Mouse (Mus musculus) kidney, embryonic 16.5 days (tissue): ENCODE data around the gene Erich2. TPM values are rescaled to one million over a fixed set of nuclear protein-coding genes. Genes with fewer than 3 reads are reported as not detected.

ENCODE experiments used
- ATAC-seq: fragments of 200-750 bp; cut with Nextera tagmentation; 2 replicates; pipeline ENCODE4 v1.8.0; 2017; ENCODE audit warnings: moderate TSS enrichment; ENCODE audit not compliant: low FRiP score, low TSS enrichment
- H3K27ac ChIP-seq: fragments of 300-500 bp; sonication (generic); 2 replicates; pipeline ENCODE4 v1.5.1; 2014; ENCODE audit warnings: low read length
- H3K27me3 ChIP-seq: fragments of 300-500 bp; sonication (generic); 2 replicates; pipeline ENCODE4 v1.6.1; 2014; ENCODE audit warnings: low read length, control low read depth, mixed read lengths; ENCODE audit not compliant: insufficient read depth
- H3K36me3 ChIP-seq: fragments of 300-500 bp; sonication (generic); 2 replicates; pipeline ENCODE4 v1.6.1; 2014; ENCODE audit warnings: low read length, control low read depth, mixed read lengths; ENCODE audit not compliant: insufficient read depth
- H3K4me1 ChIP-seq: fragments of 300-500 bp; sonication (generic); 2 replicates; pipeline ENCODE4 v1.6.1; 2014; ENCODE audit warnings: low read length, control low read depth, mixed read lengths; ENCODE audit not compliant: insufficient read depth
- H3K4me2 ChIP-seq: fragments of 300-500 bp; sonication (generic); replicated peaks from 2 replicates; pipeline ENCODE4 v1.6.1; 2014; ENCODE audit warnings: low read depth, low read length
- H3K4me3 ChIP-seq: fragments of 300-500 bp; sonication (generic); 2 replicates; pipeline ENCODE4 v1.5.1; 2014; ENCODE audit warnings: mild to moderate bottlenecking, low read length
- H3K9ac ChIP-seq: fragments of 300-500 bp; sonication (generic); replicated peaks from 2 replicates; pipeline ENCODE4 v1.6.1; 2014; ENCODE audit warnings: low read length
- H3K9me3 ChIP-seq: fragments of 300-500 bp; sonication (generic); 2 replicates; pipeline ENCODE4 v1.6.1; 2016; ENCODE audit warnings: low read length, control low read depth
- WGBS: fragments of 180-500 bp; shearing (Covaris S2); extraction: QIAGEN DNeasy Blood & Tissue Kit; methylation state at CpG from one replicate; pipeline ENCODE4 v1.1.7; 2014; 5-methylcytosine and 5-hydroxymethylcytosine counted together
- polyA plus RNA-seq: library from polyadenylated mRNA; unstranded; fragments of >200 nt; fragmentation: Nextera tagmentation; extraction: Ambion mirVana; gene quantifications from 2 replicates; pipeline ENCODE4 v1.2.1, GENCODE M21; 2015

Erich2 gene
- polyA plus RNA-seq, 1 experiment from 2014 or later: 2.6 TPM

DNA sequence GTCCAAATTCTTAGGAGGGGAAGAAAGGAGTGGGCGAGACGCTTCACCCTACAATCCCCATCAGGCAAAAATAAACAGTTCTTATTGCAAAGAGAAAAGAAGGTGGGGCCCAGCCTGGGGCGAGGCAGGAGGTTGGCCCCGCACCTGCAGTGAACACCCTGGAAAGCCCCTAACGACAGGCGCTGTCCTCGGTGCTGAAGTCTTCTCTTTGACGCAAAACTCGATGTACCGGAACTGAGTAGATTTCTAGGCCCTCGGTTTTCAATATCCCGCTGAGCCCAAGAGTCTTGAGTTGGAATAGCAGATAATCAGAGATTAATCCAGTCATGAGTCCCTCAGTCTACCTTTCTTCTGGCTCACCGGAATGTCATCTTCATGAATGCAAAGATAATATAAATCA is 50.9 kb downstream of the Erich2 start:
- no peak for ATAC-seq
- Histone ChIP-seq H3K9ac (no peak overlapping the region), H3K4me1 (peaks cover 35% of the 10 kb centered on the region), H3K9me3 (no peaks in the 10 kb centered on the region), H3K4me3 (no peak overlapping the region), H3K27ac (no peak overlapping the region), H3K4me2 (no peak overlapping the region), H3K36me3 (no peaks in the 10 kb centered on the region), H3K27me3 (peaks cover 62% of the 10 kb centered on the region)
- 2% methylated on average over 13 of the region's 13 CpGs for WGBS

DNA sequence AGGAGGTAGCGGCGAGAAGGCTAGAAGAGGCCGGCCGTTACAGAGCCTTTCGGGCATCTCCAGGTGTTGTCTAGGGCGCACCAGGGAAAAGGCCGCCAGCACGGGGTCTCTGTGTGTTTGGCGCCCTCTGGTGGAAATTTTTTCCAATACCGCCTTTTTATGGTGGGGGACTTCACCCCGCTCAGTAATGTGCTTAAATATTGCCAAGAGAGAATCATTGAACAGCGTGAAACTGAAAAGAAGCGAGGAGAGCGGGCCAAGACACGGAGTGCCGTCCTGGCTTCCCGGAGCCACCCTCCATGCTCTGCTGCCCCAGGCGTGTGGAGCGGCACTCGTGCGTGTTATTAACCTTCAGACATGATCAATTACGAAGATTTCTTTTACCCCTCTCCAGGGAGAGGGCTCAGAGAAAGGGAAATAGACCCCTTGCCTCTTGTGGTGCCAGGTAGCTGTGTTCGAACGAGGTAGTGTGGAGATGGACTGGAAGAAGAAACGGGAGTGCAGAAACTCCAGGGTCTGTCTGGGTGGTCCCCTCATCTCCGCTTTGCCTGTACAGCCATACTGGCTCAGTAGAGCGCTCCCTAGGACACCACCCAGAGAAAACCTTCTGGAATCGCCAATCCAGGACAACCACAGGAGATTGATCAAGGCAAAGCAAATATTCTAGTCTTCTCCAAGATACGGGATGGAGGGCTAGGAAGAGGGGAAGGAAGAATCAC is 52.6 kb downstream of the Erich2 start:
- H3K4me3 ChIP-seq: peak overlapping the region; percentile 38
- H3K27ac ChIP-seq: no peak overlapping the region
- H3K27me3 ChIP-seq: peaks cover 79% of the 10 kb centered on the region
- no peaks in the 10 kb centered on the region for H3K36me3 ChIP-seq
- under 1% methylated on average over 29 of the region's 29 CpGs for WGBS
- H3K9ac ChIP-seq: no peak overlapping the region
- peak; percentile 13; the same call in 1 of the 2 replicates for ATAC-seq
- H3K4me1 ChIP-seq: peaks cover 45% of the 10 kb centered on the region
- H3K4me2 ChIP-seq: peak overlapping the region; percentile 53
- no peaks in the 10 kb centered on the region for H3K9me3 ChIP-seq

DNA sequence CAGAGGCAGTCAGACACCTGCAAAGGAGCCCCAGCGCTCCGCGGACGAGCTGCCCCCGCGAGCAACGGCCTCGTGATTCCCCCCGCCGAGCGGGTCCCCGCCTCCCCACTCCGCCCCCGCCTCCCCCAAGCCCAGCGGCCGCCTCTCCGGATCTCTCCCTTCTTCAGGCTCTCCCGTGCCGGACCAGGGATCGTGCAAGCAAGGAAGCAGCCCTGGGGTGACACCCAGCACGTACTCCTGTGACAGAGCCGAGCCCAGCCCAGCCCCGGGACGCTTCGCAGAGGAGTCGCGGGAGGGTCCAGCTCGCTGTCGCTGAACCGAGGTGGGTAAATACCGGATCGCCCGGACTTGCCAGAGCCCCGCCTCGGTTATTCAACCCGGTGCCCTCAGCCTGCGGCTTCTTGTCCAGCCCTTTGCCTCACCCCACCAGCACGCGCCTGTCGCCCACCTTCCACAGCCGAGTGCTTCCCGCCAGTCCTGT is 53.4 kb downstream of the Erich2 start:
- H3K4me1 ChIP-seq: peaks cover 52% of the 10 kb centered on the region
- H3K9ac ChIP-seq: no peak overlapping the region
- H3K4me2 ChIP-seq: peak overlapping the region; percentile 53
- no peaks in the 10 kb centered on the region for H3K9me3 ChIP-seq
- WGBS: 0% methylated on average over 39 of the region's 42 CpGs
- H3K27me3 ChIP-seq: peaks cover 84% of the 10 kb centered on the region
- peak; percentile 25; the same call in 1 of the 2 replicates for ATAC-seq
- H3K27ac ChIP-seq: no peak overlapping the region
- H3K36me3 ChIP-seq: no peaks in the 10 kb centered on the region
- peak overlapping the region; percentile 38 for H3K4me3 ChIP-seq

DNA sequence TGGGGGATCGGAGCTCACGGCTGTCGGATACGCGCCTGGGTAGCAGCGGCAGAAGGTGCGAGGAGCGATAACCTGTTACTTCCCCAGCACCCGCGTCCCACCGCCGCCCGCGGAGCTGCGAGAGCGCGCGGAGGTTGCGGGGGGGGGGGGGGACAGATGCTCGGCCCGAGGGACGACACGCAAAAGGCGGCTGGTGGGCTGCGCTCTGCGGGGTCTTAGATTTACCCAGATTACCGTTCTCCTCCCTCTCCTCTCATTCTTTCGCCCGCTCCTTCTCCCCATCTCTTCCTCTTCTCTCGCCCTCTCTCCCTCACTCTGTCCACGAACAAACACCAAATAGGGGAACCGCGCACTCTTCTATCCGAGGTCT is 54.0 kb downstream of the Erich2 start:
- H3K9me3 ChIP-seq: no peaks in the 10 kb centered on the region
- peak overlapping the region; percentile 38 for H3K4me3 ChIP-seq
- H3K36me3 ChIP-seq: no peaks in the 10 kb centered on the region
- H3K9ac ChIP-seq: no peak overlapping the region
- H3K27me3 ChIP-seq: peaks cover 85% of the 10 kb centered on the region
- H3K4me1 ChIP-seq: peaks cover 58% of the 10 kb centered on the region
- no peak overlapping the region for H3K27ac ChIP-seq
- H3K4me2 ChIP-seq: peak overlapping the region; percentile 53
- WGBS: 0% methylated on average over 23 of the region's 34 CpGs
- no peak for ATAC-seq

DNA sequence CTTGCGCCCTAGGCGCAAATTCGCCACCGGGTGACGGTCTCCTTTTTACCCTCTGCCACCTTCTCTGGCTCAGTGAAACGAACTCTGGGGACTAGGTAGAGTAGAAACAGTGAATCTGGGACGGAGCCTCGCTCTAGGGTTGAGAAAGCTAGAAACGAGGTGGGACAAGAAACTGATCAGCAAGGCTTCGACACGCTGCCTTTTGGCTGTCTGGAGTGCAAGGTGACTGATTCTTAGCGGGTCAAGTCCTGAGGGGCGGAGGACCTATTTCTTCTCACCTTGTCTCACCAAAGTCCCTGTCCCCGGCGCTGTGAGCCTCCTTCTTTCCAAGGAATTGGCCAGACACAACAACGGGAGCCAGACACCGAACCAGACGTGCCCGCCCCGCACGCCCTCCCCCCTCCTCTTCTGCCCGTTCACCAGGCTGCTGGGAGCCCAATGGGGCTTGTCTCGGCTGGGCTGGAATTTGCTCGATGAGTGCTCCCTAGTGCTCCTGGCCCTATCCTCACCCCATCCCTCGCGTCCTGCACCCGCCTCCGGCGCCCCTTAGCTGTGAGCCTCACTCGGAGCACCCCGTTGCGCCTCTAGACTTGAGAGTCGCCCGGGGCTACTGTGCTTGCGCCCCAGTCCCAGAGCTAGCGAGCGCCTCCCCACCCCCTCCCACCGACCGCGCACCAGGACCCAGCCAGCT is 54.5 kb downstream of the Erich2 start:
- WGBS: under 1% methylated on average over 39 of the region's 40 CpGs
- H3K27ac ChIP-seq: no peak overlapping the region
- peak overlapping the region; percentile 53 for H3K4me2 ChIP-seq
- H3K4me3 ChIP-seq: peak overlapping the region; percentile 38
- H3K9me3 ChIP-seq: no peaks in the 10 kb centered on the region
- peaks cover 90% of the 10 kb centered on the region for H3K27me3 ChIP-seq
- H3K9ac ChIP-seq: no peak overlapping the region
- ATAC-seq: no peak
- H3K36me3 ChIP-seq: no peaks in the 10 kb centered on the region
- peaks cover 63% of the 10 kb centered on the region for H3K4me1 ChIP-seq

DNA sequence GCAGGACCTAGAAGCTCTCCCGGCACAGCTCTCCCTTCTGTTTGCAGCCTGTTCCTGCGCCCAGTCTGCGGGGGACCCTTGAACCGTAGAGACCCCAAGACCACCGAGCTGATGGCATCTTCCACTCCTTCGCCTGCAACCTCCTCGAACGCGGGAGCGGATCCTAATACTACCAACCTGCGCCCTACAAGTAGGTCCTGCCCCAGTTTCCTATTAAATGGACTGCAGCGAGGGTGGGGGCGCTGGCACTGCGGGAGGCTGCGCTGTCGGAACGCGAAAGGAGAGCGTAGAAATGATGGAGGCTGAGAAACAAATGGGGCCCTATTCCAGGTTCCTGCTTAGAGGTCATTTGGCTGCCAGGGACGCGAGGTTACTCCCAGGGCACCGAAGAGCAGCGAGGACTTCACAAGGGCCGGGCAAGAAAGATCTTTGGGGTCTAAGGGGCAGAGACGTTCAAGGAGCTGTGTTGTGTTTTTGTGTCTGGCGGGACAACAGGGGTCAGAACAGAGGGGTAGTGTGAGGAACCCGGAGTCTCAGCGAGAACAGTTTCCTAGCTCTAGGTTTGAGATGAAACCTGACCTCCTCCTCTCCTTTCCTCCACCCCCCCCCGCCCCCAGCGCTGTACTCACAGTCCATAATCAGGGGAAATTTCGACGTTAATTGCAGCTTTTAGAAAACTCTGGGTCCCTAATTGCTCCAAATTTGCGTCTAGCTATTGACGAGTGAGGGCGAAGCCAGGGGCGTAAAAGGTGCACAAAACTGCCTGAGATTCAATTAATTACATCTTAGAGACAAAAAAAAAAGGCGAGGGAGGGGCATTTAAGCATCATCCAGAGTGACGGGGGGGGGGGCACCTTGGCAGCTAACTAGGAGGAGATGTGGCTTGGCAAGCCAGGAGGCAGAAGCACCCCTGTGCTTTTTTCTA is 55.4 kb downstream of the Erich2 start:
- Histone ChIP-seq H3K9ac (no peak overlapping the region), H3K4me3 (0 out of 2 replicates have a peak overlapping the region, but pooled peaks have one; percentile 38), H3K4me1 (peaks cover 71% of the 10 kb centered on the region), H3K4me2 (peak overlapping the region; percentile 53), H3K27ac (no peak overlapping the region), H3K27me3 (peaks cover 91% of the 10 kb centered on the region), H3K36me3 (no peaks in the 10 kb centered on the region), H3K9me3 (no peaks in the 10 kb centered on the region)
- ATAC-seq: no peak
- 2% methylated on average over 37 of the region's 38 CpGs for WGBS

DNA sequence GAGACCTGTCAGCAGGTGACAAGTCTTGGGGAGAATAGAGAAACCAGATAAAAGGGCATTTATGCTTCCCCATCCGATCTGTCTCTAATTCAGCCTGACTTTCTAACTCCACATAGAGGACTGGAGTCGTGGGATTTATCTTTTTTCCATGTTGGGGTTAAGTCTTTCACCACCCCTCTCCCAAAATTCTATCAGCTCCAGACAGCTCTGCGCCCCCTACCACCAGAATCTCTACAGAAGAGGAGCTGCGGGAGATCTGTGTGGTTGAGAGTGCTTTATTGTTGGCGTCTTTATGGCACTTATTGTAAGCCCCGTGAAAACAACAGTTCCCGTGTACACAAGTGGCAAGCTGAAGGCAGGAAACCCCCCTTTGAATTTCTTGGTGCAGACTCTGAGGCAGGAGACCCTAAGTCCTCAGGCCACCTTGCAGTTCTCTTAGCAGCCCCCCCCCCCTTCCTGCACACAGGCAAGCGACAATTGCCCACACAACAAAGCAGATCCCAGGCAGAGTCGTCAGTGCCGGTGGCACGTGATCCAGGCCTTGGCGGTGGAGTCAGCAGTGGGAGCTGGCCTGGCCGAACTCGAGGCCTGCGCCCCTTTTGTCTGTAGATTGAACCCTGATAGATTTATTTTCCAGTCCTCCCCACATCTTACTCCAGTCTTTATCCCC is 56.2 kb downstream of the Erich2 start:
- Histone ChIP-seq H3K9me3 (no peaks in the 10 kb centered on the region), H3K27me3 (peaks cover 91% of the 10 kb centered on the region), H3K9ac (no peak overlapping the region), H3K4me1 (peaks cover 71% of the 10 kb centered on the region), H3K27ac (no peak overlapping the region), H3K4me2 (no peak overlapping the region), H3K36me3 (no peaks in the 10 kb centered on the region), H3K4me3 (no peak overlapping the region)
- no peak for ATAC-seq
- 6% methylated on average over 15 of the region's 15 CpGs for WGBS

DNA sequence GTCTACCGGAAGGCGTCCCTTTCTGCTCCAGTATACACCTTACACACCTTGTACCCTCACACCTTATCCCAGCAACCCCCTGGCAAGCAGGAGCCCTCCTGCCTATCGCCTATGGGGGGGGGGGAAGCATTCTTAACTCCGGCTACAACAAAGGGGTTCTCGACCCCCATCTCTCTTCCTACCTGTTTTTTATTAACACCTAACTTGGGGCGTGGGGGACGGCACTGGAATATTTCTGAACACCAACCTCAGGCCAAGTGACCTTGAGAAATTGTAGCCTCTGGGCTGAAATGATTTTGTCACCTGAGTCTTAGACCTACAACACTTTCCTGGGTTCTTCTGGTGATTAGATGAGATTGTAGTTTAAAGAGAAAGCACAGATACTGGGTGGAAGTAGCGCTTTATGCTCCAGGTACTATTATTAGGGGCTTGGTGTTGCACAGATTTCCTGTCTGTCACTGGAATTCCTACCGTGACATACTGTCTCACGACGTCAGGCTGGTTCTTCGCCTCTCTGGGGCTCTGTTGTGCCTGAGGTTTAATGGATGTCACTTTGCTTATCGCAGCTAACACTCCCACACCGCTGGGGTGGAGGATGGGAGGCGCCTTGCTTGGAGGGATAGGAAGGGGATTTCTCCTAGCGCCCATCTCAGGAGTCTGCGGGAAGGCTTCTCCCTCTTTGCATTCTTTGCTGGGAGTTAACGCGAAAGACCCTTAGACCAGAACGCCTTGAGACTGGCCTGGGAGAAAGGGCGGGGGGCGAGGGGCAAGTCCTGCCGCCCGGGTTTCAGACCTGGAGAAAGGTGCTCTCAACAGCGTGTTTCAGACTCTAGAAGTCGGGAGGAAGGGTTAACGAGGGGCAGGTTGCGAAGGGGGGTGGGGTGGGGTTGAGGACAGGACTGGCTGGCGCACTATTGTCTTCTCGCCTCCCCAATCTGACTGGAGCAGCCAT is 57.3 kb downstream of the Erich2 start:
- peaks cover 69% of the 10 kb centered on the region for H3K4me1 ChIP-seq
- peak overlapping the region; percentile 18; the same call in 1 of the 2 replicates for H3K4me3 ChIP-seq
- peak overlapping the region; percentile 87 for H3K4me2 ChIP-seq

More for the DNA sequence above, 57.3 kb downstream of the Erich2 start:
- Histone ChIP-seq H3K27me3 (peaks cover 85% of the 10 kb centered on the region), H3K9ac (no peak overlapping the region), H3K36me3 (no peaks in the 10 kb centered on the region), H3K27ac (no peak overlapping the region), H3K9me3 (no peaks in the 10 kb centered on the region)
- WGBS: 5% methylated on average over 30 of the region's 30 CpGs
- ATAC-seq: peak; percentile 33; the same call in 1 of the 2 replicates
